Mouse (Mus musculus) heart, adult 2 months (tissue): Measurements from ENCODE around the gene Fosl1.

Experiments used
- CTCF ChIP-seq: fragments of 200-600 bp; IDR thresholded peaks from 2 replicates; pipeline ENCODE4 v1.8.1; 2022; ENCODE audit warnings: antibody characterized with exemption, mild to moderate bottlenecking, moderate library complexity
- EP300 ChIP-seq: fragments of 200-500 bp; IDR thresholded peaks from 2 replicates; pipeline ENCODE4 v1.6.1; 2011; ENCODE audit warnings: low read depth, low read length, control low read depth; ENCODE audit not compliant: insufficient read depth

DNA sequence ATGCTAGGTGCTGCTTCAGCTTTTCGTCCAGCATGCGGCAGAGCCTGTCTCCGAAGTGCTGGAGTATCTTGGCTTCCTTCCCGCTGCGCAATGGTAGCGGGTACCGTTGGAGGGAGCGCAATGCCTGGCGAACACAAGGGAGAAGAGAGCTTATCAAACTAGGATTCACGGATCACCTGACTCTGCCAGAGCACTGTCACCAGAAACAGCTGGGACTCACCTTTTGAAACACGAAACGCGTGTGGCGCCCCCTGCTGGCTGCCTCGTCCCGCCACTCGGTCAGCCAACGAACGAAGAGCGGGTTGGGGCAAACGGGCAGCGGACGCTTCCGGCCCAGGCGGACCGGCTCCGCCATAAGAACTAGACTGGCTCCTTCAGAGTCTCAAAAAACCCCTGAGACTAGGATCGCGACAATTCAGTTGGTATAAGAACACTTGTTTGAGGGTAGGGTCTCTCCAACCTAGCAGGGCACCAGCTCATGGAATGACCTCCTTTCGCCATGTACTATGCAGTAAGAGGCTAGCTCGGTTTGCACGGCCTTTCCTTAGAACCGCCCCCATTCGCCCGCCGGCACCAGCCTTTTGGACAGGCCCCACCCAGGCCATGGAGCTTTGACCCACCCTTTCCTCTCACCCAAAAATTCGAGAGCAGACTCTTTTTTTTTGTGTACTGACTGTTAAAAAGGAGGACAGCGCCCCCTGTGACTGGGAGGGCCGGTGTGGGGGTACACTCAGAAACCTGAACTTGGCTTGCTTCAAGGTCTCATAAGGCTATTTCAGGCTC lies 40.6 kb downstream of the Fosl1 start, which contains the start of gene Mus81:
- TF ChIP-seq CTCF (peak; percentile 71), EP300 (peak; percentile 68)
